Mouse (Mus musculus) kidney, postnatal 0 days (tissue): ENCODE data around the gene Fhdc1. TPM values are rescaled to one million over a fixed set of nuclear protein-coding genes. Genes with fewer than 3 reads are reported as not detected.

Experiments used
- ATAC-seq: fragments of 200-750 bp; cut with Nextera tagmentation; replicated peaks from 2 replicates; pipeline ENCODE4 v1.8.0; 2017; ENCODE audit warnings: low read depth, moderate number of reproducible peaks, moderate TSS enrichment, moderate library complexity; ENCODE audit not compliant: low FRiP score
- DNase-seq: peaks from one replicate; pipeline ENCODE4 v3.0.0-alpha.2; 2016; ENCODE audit warnings: low spot score
- H3K27ac ChIP-seq: fragments of 300-500 bp; sonication (generic); 2 replicates; pipeline ENCODE4 v1.5.1; 2014; ENCODE audit warnings: mild to moderate bottlenecking
- H3K27me3 ChIP-seq: fragments of 300-500 bp; sonication (generic); 2 replicates; pipeline ENCODE4 v1.6.1; 2014; ENCODE audit warnings: low read length, mixed read lengths; ENCODE audit not compliant: insufficient read depth
- H3K36me3 ChIP-seq: fragments of 300-500 bp; sonication (generic); 2 replicates; pipeline ENCODE4 v1.6.1; 2014; ENCODE audit warnings: low read length, mixed read lengths; ENCODE audit not compliant: insufficient read depth
- H3K4me1 ChIP-seq: fragments of 300-500 bp; sonication (generic); replicated peaks from 2 replicates; pipeline ENCODE4 v1.6.1; 2014; ENCODE audit warnings: antibody characterized with exemption, low read length, mixed read lengths; ENCODE audit not compliant: insufficient read depth
- H3K4me2 ChIP-seq: fragments of 300-500 bp; sonication (generic); 2 replicates; pipeline ENCODE4 v1.6.1; 2014; ENCODE audit warnings: mild to moderate bottlenecking, low read length, moderate library complexity, mixed read lengths
- H3K4me3 ChIP-seq: fragments of 300-500 bp; sonication (generic); replicated peaks from 2 replicates; pipeline ENCODE4 v1.5.1; 2014; ENCODE audit warnings: low read depth, low read length
- H3K9ac ChIP-seq: fragments of 300-500 bp; sonication (generic); 2 replicates; pipeline ENCODE4 v1.6.1; 2014; ENCODE audit warnings: low read depth, low read length
- H3K9me3 ChIP-seq: fragments of 300-500 bp; sonication (generic); replicated peaks from 2 replicates; pipeline ENCODE4 v1.6.1; 2016; ENCODE audit warnings: low read length, inconsistent platforms, mixed read lengths
- CTCF ChIP-seq: IDR thresholded peaks from 2 replicates; pipeline ENCODE4 v1.5.1; 2016; ENCODE audit warnings: antibody characterized with exemption, low read depth, mild to moderate bottlenecking, moderate library complexity
- WGBS: fragments of 180-500 bp; shearing (Covaris S2); extraction: QIAGEN DNeasy Blood & Tissue Kit; methylation state at CpG from one replicate; pipeline ENCODE4 v1.1.7; 2014; 5-methylcytosine and 5-hydroxymethylcytosine counted together
- polyA plus RNA-seq: library from polyadenylated mRNA; unstranded; fragments of >200 nt; fragmentation: Nextera tagmentation; extraction: Ambion mirVana; gene quantifications from 2 replicates; pipeline ENCODE4 v1.2.1, GENCODE M21; 2015

Fhdc1 gene
- polyA plus RNA-seq, 1 experiment from 2014 or later, result 4.0 TPM

GRCm38 (mm10) chr3:84408756-84409473, 71.3 kb downstream of the Fhdc1 start:
- WGBS, result 44% methylated on average over 13 of the region's 13 CpGs
- H3K36me3 ChIP-seq, result no peaks in the 10 kb centered on the region
- no peak overlapping the region for H3K4me2 ChIP-seq
- H3K9me3 ChIP-seq, result no peaks in the 10 kb centered on the region
- H3K27ac ChIP-seq, result no peak overlapping the region
- no peak overlapping the region for H3K4me3 ChIP-seq
- DNase-seq (no peak), ATAC-seq (no peak)
- TF ChIP-seq CTCF, result no peak
- no peak overlapping the region for H3K9ac ChIP-seq
- H3K4me1 ChIP-seq, result no peaks in the 10 kb centered on the region
- no peaks in the 10 kb centered on the region for H3K27me3 ChIP-seq

- no peak overlapping the region for H3K4me3 ChIP-seq
- TF ChIP-seq CTCF, result no peak
- H3K36me3 ChIP-seq, result no peaks in the 10 kb centered on the region
- no peak overlapping the region for H3K9ac ChIP-seq
- ATAC-seq (no peak), DNase-seq (no peak)
- no peak overlapping the region for H3K27ac ChIP-seq
- H3K4me2 ChIP-seq, result no peak overlapping the region
- H3K27me3 ChIP-seq, result no peaks in the 10 kb centered on the region
- no peaks in the 10 kb centered on the region for H3K4me1 ChIP-seq
- no peaks in the 10 kb centered on the region for H3K9me3 ChIP-seq
- 74% methylated on average over 4 of the region's 4 CpGs for WGBS
These were observed 74.7 kb downstream of the Fhdc1 start for GRCm38 (mm10) chr3:84405523-84405922.

GRCm38 (mm10) chr3:84403389-84403788, 76.8 kb downstream of the Fhdc1 start:
- H3K27ac ChIP-seq, result no peak overlapping the region
- H3K4me2 ChIP-seq, result no peak overlapping the region
- ATAC-seq, result no peak
- H3K9me3 ChIP-seq, result no peaks in the 10 kb centered on the region
- no peak for TF ChIP-seq CTCF
- peak; percentile 27 for DNase-seq
- H3K9ac ChIP-seq, result no peak overlapping the region
- H3K4me1 ChIP-seq, result no peaks in the 10 kb centered on the region
- no peaks in the 10 kb centered on the region for H3K36me3 ChIP-seq
- WGBS, result 53% methylated on average over 5 of the region's 5 CpGs
- H3K27me3 ChIP-seq, result no peaks in the 10 kb centered on the region
- no peak overlapping the region for H3K4me3 ChIP-seq

- 53% methylated on average over 2 of the region's 2 CpGs for WGBS
- H3K4me2 ChIP-seq, result no peak overlapping the region
- H3K27ac ChIP-seq, result no peak overlapping the region
- ATAC-seq (no peak), DNase-seq (no peak)
- H3K9ac ChIP-seq, result no peak overlapping the region
- H3K36me3 ChIP-seq, result no peaks in the 10 kb centered on the region
- H3K9me3 ChIP-seq, result no peaks in the 10 kb centered on the region
- TF ChIP-seq CTCF, result no peak
- H3K27me3 ChIP-seq, result no peaks in the 10 kb centered on the region
- H3K4me3 ChIP-seq, result no peak overlapping the region
- no peaks in the 10 kb centered on the region for H3K4me1 ChIP-seq
These were observed 77.5 kb downstream of the Fhdc1 start for GRCm38 (mm10) chr3:84402716-84403115.

GRCm38 (mm10) chr3:84397976-84398375, 82.3 kb downstream of the Fhdc1 start:
- Histone ChIP-seq H3K9ac (no peak overlapping the region), H3K4me1 (no peaks in the 10 kb centered on the region), H3K4me3 (no peak overlapping the region), H3K4me2 (no peak overlapping the region), H3K27me3 (no peaks in the 10 kb centered on the region), H3K27ac (no peak overlapping the region), H3K9me3 (no peaks in the 10 kb centered on the region), H3K36me3 (no peaks in the 10 kb centered on the region)
- ATAC-seq (no peak), DNase-seq (no peak)
- whole genome bisulfite sequencing, result 64% methylated on average over 4 of the region's 4 CpGs
- TF ChIP-seq CTCF, result no peak

- no peak for DNase-seq
- ATAC-seq, result no peak
- Histone ChIP-seq H3K4me3 (no peak overlapping the region), H3K27me3 (no peaks in the 10 kb centered on the region), H3K4me2 (no peak overlapping the region), H3K9me3 (no peaks in the 10 kb centered on the region), H3K27ac (no peak overlapping the region), H3K36me3 (no peaks in the 10 kb centered on the region), H3K4me1 (no peaks in the 10 kb centered on the region), H3K9ac (no peak overlapping the region)
- TF ChIP-seq CTCF, result no peak
- WGBS, result 70% methylated on average over 2 of the region's 2 CpGs
These were observed 84.0 kb downstream of the Fhdc1 start for GRCm38 (mm10) chr3:84396240-84396639.

GRCm38 (mm10) chr3:84395840-84396239, 84.4 kb downstream of the Fhdc1 start:
- ATAC-seq, result no peak
- H3K27ac ChIP-seq, result no peak overlapping the region
- no peak for DNase-seq

More at GRCm38 (mm10) chr3:84395840-84396239, 84.4 kb downstream of the Fhdc1 start:
- no peak overlapping the region for H3K4me2 ChIP-seq
- no peaks in the 10 kb centered on the region for H3K36me3 ChIP-seq
- no peak overlapping the region for H3K4me3 ChIP-seq
- no peak overlapping the region for H3K9ac ChIP-seq
- no peaks in the 10 kb centered on the region for H3K27me3 ChIP-seq
- TF ChIP-seq CTCF, result no peak
- H3K9me3 ChIP-seq, result no peaks in the 10 kb centered on the region
- H3K4me1 ChIP-seq, result no peaks in the 10 kb centered on the region
